Mouse (Mus musculus) adrenal gland (tissue): ENCODE measurements around the gene Hist1h4h.

Experiments used
- intact Hi-C: fragments of 180-260 bp; cut with DNase I; formaldehyde crosslinking; loops from one replicate; pipeline ENCODE4 v1.15.1; 2025

Hist1h4h gene

GRCm38 (mm10) chr13:23510127-23510526, 20.7 kb upstream of the Hist1h4h start:
- intact Hi-C loops: no loop called here

- intact Hi-C loops: no loop called here
Measured at GRCm38 (mm10) chr13:23513517-23513916, 17.3 kb upstream of the Hist1h4h start.

DNA sequence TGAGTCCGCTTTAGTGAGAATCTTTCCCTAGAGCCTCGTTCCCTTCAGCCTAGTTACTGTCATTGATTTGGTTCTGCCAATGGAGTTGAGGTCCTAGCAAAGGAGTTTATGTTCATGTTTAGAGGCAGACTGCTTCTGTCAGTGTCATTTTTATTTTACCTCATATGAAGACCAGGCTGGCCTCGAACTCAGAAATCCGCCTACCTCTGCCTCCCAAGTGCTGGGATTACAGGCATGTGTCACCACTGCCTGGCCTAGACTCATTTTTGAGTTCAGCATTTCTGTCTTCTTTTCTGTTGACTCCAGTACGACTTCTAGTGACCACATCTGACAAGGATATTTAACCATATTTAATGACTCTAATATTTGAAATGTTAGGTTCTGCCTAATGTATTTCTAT, 15.6 kb upstream of the Hist1h4h start:
- intact Hi-C loops: loop anchor here (5.0 kb wide), 1 partner anchor 1498 kb away; no protein-coding TSS in a partner anchor

- intact Hi-C loops: loop anchor here (2.0 to 5.0 kb wide), 3 partner anchors 69 to 1499 kb away; no protein-coding TSS in a partner anchor
Measured at GRCm38 (mm10) chr13:23515826-23516620, 14.8 kb upstream of the Hist1h4h start.

DNA sequence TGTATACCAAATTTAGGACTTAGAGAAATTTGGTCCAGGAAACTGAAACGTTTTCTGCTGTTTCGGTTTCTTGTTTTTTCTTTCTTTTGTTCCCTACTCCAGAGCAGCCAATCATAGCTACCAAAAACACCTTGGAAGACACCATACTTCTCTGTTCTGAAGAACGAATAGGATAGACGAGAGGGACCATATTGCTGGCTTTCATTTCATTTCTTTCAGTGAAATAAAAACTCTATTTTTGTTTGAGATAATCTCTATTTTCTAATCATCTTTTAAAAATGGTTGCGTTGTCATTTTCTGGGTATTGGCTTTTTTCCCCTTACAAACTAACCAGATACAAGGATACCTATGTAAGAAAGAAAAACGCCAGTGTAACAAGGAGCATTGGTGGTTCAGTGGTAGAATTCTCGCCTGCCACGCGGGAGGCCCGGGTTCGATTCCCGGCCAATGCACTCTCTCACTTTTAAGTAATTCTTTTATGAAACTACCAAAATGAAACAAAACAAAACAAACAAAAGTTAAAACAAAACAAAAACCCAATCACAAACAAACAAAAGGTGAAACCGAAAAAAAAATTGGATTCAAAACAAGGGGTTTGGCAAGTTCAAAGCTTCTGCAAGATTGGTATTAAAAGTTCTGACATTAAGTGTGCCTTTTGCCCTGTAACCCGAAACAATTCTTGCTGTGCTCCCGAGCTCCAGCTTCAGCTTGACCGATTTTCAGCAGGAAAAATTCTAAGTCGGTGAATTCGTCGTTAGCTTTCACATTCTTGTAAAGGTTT, 13.8 kb upstream of the Hist1h4h start:
- intact Hi-C loops: loop anchor here (2.0 to 5.0 kb wide), 3 partner anchors 70 to 1500 kb away; no protein-coding TSS in a partner anchor

GRCm38 (mm10) chr13:23517603-23518294, 13.1 kb upstream of the Hist1h4h start:
- intact Hi-C loops: loop anchor here (2.0 to 5.0 kb wide), 4 partner anchors 71 to 1577 kb away; no protein-coding TSS in a partner anchor

GRCm38 (mm10) chr13:23518295-23518603, 12.6 kb upstream of the Hist1h4h start:
- intact Hi-C loops: loop anchor here (2.0 to 5.0 kb wide), 2 partner anchors 1501 to 1577 kb away; no protein-coding TSS in a partner anchor

GRCm38 (mm10) chr13:23518885-23519284, 12.0 kb upstream of the Hist1h4h start:
- intact Hi-C loops: loop anchor here (2.0 to 5.0 kb wide), 2 partner anchors 1502 to 1578 kb away; no protein-coding TSS in a partner anchor

DNA sequence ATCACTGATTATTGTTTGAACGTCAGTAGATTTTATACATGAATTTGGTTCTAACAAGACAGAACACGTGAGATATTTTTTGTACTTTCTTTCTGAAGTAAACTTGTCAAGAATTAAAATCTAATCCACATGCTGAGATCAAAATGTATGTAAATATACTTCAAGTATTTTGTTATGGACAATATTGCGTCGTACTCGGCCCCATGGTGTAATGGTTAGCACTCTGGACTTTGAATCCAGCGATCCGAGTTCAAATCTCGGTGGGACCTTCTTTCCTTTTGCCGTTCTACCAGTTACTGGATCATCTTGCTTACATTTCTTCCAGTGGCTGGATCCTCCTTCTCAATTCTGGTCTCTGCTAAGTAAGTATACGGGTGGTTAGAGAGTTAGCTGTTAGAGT, 11.4 kb upstream of the Hist1h4h start:
- intact Hi-C loops: loop anchor here (2.0 to 5.0 kb wide), 2 partner anchors 1502 to 1579 kb away; no protein-coding TSS in a partner anchor

- intact Hi-C loops: no loop called here
Measured at GRCm38 (mm10) chr13:23521703-23522102, 9.1 kb upstream of the Hist1h4h start.

- intact Hi-C loops: no loop called here
Measured at GRCm38 (mm10) chr13:23523976-23524375, 6.9 kb upstream of the Hist1h4h start.

DNA sequence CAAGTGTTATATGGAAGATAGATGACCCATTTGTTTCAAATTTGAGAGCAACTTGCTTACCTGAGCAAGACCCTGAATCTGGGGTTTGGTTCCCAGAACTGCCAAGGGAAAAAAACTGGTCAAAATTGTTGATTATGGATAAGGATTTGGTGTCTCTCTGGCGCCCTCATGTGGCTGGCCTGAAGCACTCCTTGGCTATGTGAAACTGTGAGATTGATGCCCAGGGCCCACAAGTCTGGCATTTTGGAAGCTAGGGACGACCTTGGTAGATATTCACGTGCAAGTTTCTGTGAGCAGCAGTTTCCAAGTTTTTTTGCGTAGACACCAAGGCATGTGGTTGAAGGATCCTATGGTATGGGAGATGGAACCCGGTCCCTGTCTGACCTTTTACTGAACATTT, 6.2 kb upstream of the Hist1h4h start:
- intact Hi-C loops: loop anchor here (5.0 kb wide), 1 partner anchor 1492 kb away; no protein-coding TSS in a partner anchor

GRCm38 (mm10) chr13:23525901-23526300, 4.9 kb upstream of the Hist1h4h start:
- intact Hi-C loops: loop anchor here (5.0 kb wide), 1 partner anchor 1494 kb away; no protein-coding TSS in a partner anchor

DNA sequence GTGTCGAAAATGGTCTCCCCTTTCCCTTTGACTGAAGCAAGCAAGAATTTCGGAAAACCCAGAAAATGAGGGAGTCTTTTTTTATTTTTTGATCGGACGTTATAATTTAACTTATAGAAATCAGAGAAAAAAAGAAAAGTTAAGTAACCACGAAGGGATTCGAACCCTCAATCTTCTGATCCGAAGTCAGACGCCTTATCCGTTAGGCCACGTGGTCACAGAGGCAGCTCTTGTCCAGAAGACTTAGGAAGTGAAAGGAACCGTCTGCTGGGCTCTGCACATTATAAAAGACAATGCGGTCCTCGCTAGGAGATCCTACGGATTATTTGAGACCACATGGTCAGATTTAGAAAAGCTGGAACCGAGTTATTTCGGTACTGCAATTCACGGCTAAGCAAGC, 4.5 kb upstream of the Hist1h4h start:
- intact Hi-C loops: loop anchor here (5.0 kb wide), 1 partner anchor 1494 kb away; no protein-coding TSS in a partner anchor

- intact Hi-C loops: loop anchor here (5.0 kb wide), 1 partner anchor 1497 kb away; no protein-coding TSS in a partner anchor
Measured at GRCm38 (mm10) chr13:23529005-23529404, 1.8 kb upstream of the Hist1h4h start.

DNA sequence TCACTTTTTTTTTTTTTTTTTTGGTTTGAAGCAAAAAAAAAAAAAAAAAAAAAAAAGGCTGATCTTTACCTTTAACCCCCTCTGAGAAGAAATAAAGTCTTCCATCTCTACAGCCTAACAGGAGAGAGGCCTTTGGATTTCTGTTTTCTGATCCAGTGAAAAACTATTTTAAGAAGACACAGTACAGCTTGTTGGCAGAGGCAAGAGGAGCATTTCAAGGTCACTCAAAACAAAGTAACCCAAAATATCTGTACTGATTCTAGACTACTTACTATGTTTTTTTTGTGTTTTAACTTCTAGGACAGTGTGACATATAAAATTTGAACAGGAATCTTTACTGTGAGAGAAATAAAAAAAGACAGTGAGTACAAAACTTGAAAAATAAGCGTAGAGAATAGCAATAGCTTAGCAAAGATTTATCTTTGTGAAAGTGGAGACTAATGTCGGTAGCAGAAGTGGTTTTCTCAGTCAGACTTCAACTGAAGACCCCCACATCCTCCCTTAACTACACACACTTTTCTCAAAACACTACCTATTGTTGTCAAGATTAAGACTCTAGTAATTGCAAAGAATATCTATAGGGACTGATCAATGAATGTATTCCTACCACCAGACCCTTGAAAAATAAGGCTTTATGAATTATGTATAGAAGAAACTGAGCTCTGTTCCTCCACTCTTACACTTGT, 1.2 kb upstream of the Hist1h4h start:
- intact Hi-C loops: loop anchor here (5.0 kb wide), 1 partner anchor 1497 kb away; no protein-coding TSS in a partner anchor

- intact Hi-C loops: no loop called here
Measured at GRCm38 (mm10) chr13:23530181-23530900, 509 bp upstream of the Hist1h4h start.

GRCm38 (mm10) chr13:23532262-23533075, 1.6 kb downstream of the Hist1h4h start:
- intact Hi-C loops: no loop called here
